Mouse (Mus musculus): ENCODE measurements at regions not wholly inside any gene's neighbourhood (a gene's known extent, or its start where the extent isn't known, plus 50 kb on each side); places are given as distances from the start of the nearest gene placed in this dataset.

DNA sequence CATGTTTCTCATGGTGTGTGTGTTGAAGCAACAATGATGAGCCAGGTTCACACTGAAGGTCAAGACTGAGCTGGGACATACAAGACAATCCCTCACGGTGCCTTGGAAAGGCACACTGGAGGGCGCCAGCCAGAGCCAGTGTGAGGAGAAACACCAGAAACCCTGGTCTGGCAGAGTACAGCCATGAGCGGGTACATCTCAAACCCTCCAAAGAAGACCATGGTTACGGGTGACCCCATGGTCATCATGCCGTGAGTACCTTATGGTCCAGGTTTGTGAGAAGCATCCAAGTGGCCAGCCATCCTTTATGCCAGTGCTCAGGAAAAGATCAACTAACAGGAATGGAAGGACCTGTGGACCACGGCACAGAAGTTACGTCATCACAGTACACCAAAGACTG is 136.7 kb downstream of the Dll1 start:
- Histone ChIP-seq H3K27ac (ENCODE audit: low read length) (no peak overlapping the region), H3K4me1 (ENCODE audit: control insufficient read depth, low read depth, low read length) (no peaks in the 10 kb centered on the region), H3K9me3 (replicated peaks; ENCODE audit: control insufficient read depth, low read length) (no peaks in the 10 kb centered on the region), H3K4me2 (ENCODE audit: low read depth, low read length) (no peak overlapping the region), H3K36me3 (ENCODE audit: control insufficient read depth, insufficient read depth) (no peaks in the 10 kb centered on the region), H3K9ac (ENCODE audit: low read depth, low read length) (no peak overlapping the region), H3K27me3 (ENCODE audit: control insufficient read depth, insufficient read depth, low read depth, low read length) (no peaks in the 10 kb centered on the region), H3K4me3 (ENCODE audit: low read depth, low read length) (no peak overlapping the region)
- ATAC-seq (ENCODE audit: low read depth) = no peak
- WGBS (ENCODE audit: insufficient replicate concordance) = 72% methylated on average over 7 of the region's 7 CpGs

DNA sequence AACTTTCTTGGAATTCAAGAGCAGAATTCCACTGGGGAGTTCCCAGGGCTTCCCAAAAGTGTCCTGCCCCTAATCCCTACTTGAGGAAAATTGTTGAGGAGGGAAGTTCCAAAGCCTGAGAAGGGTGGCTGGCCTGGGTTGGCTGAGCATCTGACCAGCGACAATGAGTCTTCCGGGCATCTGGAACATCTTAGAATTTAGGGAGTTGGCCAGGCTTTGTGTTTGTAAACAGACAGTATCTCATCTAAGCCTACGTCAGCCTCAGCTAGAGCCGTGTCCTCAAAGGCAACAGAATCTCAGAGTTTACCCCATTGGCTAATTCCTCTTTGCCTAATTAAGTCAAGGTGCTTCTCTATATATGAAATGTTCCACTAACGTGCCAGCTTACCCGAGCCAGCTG is 141.6 kb downstream of the Dll1 start:
- 58% methylated on average over 6 of the region's 6 CpGs for WGBS (ENCODE audit: insufficient replicate concordance)
- no peaks in the 10 kb centered on the region for H3K4me1 ChIP-seq (ENCODE audit: control insufficient read depth, low read depth, low read length)
- H3K9ac ChIP-seq (ENCODE audit: low read depth, low read length) = no peak overlapping the region
- H3K27ac ChIP-seq (ENCODE audit: low read length) = no peak overlapping the region
- H3K4me3 ChIP-seq (ENCODE audit: low read depth, low read length) = no peak overlapping the region
- no peaks in the 10 kb centered on the region for H3K9me3 ChIP-seq (replicated peaks; ENCODE audit: control insufficient read depth, low read length)
- no peak overlapping the region for H3K4me2 ChIP-seq (ENCODE audit: low read depth, low read length)
- ATAC-seq (ENCODE audit: low read depth) = no peak
- H3K36me3 ChIP-seq (ENCODE audit: control insufficient read depth, insufficient read depth) = no peaks in the 10 kb centered on the region
- H3K27me3 ChIP-seq (ENCODE audit: control insufficient read depth, insufficient read depth, low read depth, low read length) = no peaks in the 10 kb centered on the region

DNA sequence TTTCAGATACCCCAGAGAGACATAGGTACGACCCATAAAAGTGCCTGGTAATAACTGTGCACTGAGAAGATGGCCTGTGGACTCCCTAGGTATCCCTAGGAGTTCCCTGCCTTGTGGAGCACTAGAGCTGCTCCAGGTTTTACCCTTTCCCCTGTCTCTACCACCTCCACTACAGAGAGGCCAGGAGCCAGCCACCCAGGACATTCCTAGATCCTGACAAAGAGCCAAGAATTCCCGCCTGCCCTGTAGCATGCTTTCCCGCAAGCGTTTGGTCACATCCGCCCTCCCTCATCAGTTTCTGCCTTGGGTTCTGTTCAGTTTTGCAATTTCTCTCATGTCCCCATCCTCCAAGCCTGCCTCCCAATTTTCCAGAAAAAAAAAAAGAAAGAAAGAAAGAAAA is 145.5 kb downstream of the Dll1 start:
- Histone ChIP-seq H3K4me3 (ENCODE audit: low read depth, low read length) (no peak overlapping the region), H3K4me1 (ENCODE audit: control insufficient read depth, low read depth, low read length) (no peaks in the 10 kb centered on the region), H3K9ac (ENCODE audit: low read depth, low read length) (no peak overlapping the region), H3K9me3 (replicated peaks; ENCODE audit: control insufficient read depth, low read length) (no peaks in the 10 kb centered on the region), H3K27ac (ENCODE audit: low read length) (no peak overlapping the region), H3K27me3 (ENCODE audit: control insufficient read depth, insufficient read depth, low read depth, low read length) (no peaks in the 10 kb centered on the region), H3K4me2 (ENCODE audit: low read depth, low read length) (no peak overlapping the region), H3K36me3 (ENCODE audit: control insufficient read depth, insufficient read depth) (no peaks in the 10 kb centered on the region)
- whole genome bisulfite sequencing (ENCODE audit: insufficient replicate concordance) = 54% methylated on average over 5 of the region's 5 CpGs
- ATAC-seq (ENCODE audit: low read depth) = no peak

DNA sequence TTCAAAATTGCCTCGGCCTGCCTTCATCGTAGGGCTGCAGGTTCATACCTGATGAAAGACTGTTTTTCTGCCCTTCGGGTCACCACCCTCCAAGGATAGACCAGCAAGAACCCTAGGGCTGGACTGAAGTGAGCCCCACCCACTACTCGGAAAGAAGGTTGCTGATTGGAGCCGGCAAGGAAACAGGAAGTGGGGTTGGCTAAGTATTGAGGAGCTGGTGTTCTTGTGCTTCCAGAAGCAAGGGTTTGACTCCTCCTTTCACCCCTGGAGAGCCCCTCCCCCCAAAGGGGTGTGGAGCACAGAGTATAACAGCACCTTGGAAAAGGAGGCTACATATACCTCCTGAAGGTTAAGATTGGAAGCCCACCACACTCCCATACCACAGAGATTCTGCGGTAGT is 147.5 kb downstream of the Dll1 start:
- no peaks in the 10 kb centered on the region for H3K27me3 ChIP-seq (ENCODE audit: control insufficient read depth, insufficient read depth, low read depth, low read length)
- H3K4me2 ChIP-seq (ENCODE audit: low read depth, low read length) = no peak overlapping the region
- H3K27ac ChIP-seq (ENCODE audit: low read length) = no peak overlapping the region
- H3K4me3 ChIP-seq (ENCODE audit: low read depth, low read length) = no peak overlapping the region
- no peak overlapping the region for H3K9ac ChIP-seq (ENCODE audit: low read depth, low read length)
- H3K36me3 ChIP-seq (ENCODE audit: control insufficient read depth, insufficient read depth) = no peaks in the 10 kb centered on the region
- no peaks in the 10 kb centered on the region for H3K9me3 ChIP-seq (replicated peaks; ENCODE audit: control insufficient read depth, low read length)
- H3K4me1 ChIP-seq (ENCODE audit: control insufficient read depth, low read depth, low read length) = no peaks in the 10 kb centered on the region
- no peak for ATAC-seq (ENCODE audit: low read depth)
- 60% methylated on average over 6 of the region's 6 CpGs for WGBS (ENCODE audit: insufficient replicate concordance)

DNA sequence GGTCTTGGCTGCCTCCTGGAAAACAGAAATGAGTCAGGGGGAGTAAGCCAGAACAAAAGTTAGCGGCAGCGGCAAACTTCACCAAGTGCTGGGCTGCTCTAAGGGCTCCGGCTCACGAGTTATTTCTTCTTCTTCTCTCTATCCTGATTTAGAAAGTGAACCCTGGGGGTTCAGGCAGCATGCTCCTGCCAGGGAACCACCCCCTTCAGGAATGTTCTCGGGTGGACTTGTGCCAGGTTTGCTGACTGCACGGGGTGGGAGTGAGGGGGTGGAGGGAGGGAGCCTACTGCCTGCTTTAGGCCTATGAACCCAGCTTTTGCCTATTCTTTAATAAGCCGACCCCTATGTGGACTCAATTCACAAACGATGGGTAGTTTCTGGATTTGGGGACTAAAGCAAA is 148.6 kb downstream of the Dll1 start:
- Histone ChIP-seq H3K27me3 (ENCODE audit: control insufficient read depth, insufficient read depth, low read depth, low read length) (no peaks in the 10 kb centered on the region), H3K4me1 (ENCODE audit: control insufficient read depth, low read depth, low read length) (no peaks in the 10 kb centered on the region), H3K36me3 (ENCODE audit: control insufficient read depth, insufficient read depth) (no peaks in the 10 kb centered on the region), H3K4me3 (ENCODE audit: low read depth, low read length) (no peak overlapping the region), H3K4me2 (ENCODE audit: low read depth, low read length) (no peak overlapping the region), H3K9ac (ENCODE audit: low read depth, low read length) (no peak overlapping the region), H3K9me3 (replicated peaks; ENCODE audit: control insufficient read depth, low read length) (no peaks in the 10 kb centered on the region), H3K27ac (ENCODE audit: low read length) (no peak overlapping the region)
- WGBS (ENCODE audit: insufficient replicate concordance) = 65% methylated on average over 8 of the region's 8 CpGs
- no peak for ATAC-seq (ENCODE audit: low read depth)

DNA sequence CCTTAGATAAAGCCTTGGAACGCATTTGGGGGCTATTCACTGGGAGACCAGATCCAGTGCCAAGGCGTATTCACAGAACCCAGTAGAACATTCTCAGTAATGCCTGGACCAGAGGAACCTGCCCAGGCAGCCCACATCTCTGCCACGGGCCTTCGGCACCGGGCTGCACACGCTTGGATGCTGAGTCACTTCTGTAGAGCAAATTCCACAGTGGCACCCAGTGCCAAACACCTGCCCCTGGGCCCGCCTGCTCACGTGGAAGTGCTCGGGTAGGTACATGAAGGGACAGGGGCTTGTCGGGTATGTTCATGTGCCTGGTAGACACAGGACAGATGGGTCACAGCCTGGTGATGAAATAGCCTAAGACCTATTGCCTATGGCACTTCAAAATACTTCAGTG is 152.8 kb downstream of the Dll1 start:
- no peak for ATAC-seq (ENCODE audit: low read depth)
- no peak overlapping the region for H3K27ac ChIP-seq (ENCODE audit: low read length)
- 70% methylated on average over 10 of the region's 10 CpGs for WGBS (ENCODE audit: insufficient replicate concordance)
- H3K4me2 ChIP-seq (ENCODE audit: low read depth, low read length) = no peak overlapping the region
- H3K4me1 ChIP-seq (ENCODE audit: control insufficient read depth, low read depth, low read length) = no peaks in the 10 kb centered on the region
- no peaks in the 10 kb centered on the region for H3K27me3 ChIP-seq (ENCODE audit: control insufficient read depth, insufficient read depth, low read depth, low read length)
- H3K9ac ChIP-seq (ENCODE audit: low read depth, low read length) = no peak overlapping the region
- H3K9me3 ChIP-seq (replicated peaks; ENCODE audit: control insufficient read depth, low read length) = no peaks in the 10 kb centered on the region
- no peaks in the 10 kb centered on the region for H3K36me3 ChIP-seq (ENCODE audit: control insufficient read depth, insufficient read depth)
- H3K4me3 ChIP-seq (ENCODE audit: low read depth, low read length) = no peak overlapping the region

DNA sequence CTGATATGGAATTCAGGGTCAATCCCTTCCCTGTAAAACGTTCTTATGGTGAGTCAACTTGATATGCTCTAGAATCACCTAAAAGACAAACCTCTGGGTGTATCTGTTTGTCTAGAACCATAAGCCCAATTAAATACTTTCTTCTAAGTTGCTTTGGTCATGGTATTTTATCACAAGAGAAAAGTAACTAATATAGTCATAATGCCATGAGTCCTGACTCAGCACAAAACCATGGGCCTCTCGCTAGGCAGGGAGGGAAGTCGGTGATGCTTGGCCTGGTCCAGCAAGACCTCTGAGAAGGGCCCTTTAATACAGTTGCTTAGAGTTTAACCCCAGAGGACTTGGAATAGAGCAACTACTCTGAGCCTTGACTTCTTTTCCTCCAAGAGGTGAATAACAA is 153.7 kb downstream of the Dll1 start:
- Histone ChIP-seq H3K4me3 (ENCODE audit: low read depth, low read length) (no peak overlapping the region), H3K9me3 (replicated peaks; ENCODE audit: control insufficient read depth, low read length) (no peaks in the 10 kb centered on the region), H3K4me1 (ENCODE audit: control insufficient read depth, low read depth, low read length) (no peaks in the 10 kb centered on the region), H3K4me2 (ENCODE audit: low read depth, low read length) (no peak overlapping the region), H3K27me3 (ENCODE audit: control insufficient read depth, insufficient read depth, low read depth, low read length) (no peaks in the 10 kb centered on the region), H3K9ac (ENCODE audit: low read depth, low read length) (no peak overlapping the region), H3K27ac (ENCODE audit: low read length) (no peak overlapping the region), H3K36me3 (ENCODE audit: control insufficient read depth, insufficient read depth) (no peaks in the 10 kb centered on the region)
- 48% methylated on average over 3 of the region's 3 CpGs for WGBS (ENCODE audit: insufficient replicate concordance)
- ATAC-seq (ENCODE audit: low read depth) = no peak

DNA sequence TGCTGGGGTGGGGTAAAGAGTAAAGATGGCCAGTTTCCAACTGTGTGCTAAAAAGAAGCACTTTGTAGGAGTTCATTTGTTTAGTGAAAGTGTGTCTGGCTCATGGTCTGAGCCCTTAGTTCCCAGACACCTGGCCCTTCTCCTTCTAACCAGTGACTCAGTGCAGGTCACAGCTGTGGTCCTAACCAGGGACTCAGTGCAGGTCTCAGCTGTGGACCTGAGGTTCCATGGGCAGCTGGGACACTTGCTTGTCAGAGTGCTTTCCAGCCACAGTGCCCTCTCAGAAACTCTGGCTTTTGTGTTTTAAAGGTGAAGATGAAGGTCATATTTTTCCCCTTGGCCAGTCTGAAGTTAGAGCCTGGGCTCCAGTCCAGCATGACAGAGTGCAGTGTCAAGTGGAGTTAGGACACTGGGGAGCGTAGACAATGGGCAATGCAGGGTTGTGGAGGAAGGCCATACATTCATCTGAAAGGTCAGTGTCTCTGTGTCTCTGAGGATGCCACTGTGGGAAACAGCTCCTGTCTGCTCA is 162.5 kb downstream of the Dll1 start:
- Histone ChIP-seq H3K36me3 (ENCODE audit: control insufficient read depth, insufficient read depth) (no peaks in the 10 kb centered on the region), H3K9ac (ENCODE audit: low read depth, low read length) (no peak overlapping the region), H3K27ac (ENCODE audit: low read length) (no peak overlapping the region), H3K4me1 (ENCODE audit: control insufficient read depth, low read depth, low read length) (no peaks in the 10 kb centered on the region), H3K27me3 (ENCODE audit: control insufficient read depth, insufficient read depth, low read depth, low read length) (no peaks in the 10 kb centered on the region), H3K4me2 (ENCODE audit: low read depth, low read length) (no peak overlapping the region), H3K9me3 (replicated peaks; ENCODE audit: control insufficient read depth, low read length) (no peaks in the 10 kb centered on the region), H3K4me3 (ENCODE audit: low read depth, low read length) (no peak overlapping the region)
- WGBS (ENCODE audit: insufficient replicate concordance) = 69% methylated on average over 1 of the region's 1 CpGs
- ATAC-seq (ENCODE audit: low read depth) = no peak

DNA sequence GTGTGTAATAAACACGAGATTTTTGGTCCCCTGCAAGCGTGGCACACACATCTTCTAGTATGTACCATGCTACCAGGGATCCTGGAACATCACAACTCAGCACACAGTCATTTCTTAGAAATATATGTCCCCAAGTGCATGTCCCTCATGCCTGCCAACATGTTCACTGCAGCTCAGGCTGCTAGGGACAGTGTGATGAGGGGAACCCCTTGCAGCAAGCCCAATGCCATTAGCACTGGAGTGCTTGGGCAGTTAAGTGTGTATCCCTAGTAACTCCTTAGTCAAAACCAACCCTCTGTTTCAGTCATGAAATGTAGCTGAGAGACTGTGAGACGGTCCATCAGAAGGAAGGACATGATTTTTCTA is 167.5 kb upstream of the Gm3448 start:
- Histone ChIP-seq H3K4me1 (ENCODE audit: control insufficient read depth, low read depth, low read length) (no peaks in the 10 kb centered on the region; the same call in 1 of the 2 replicates), H3K4me2 (ENCODE audit: low read depth, low read length) (no peak overlapping the region), H3K9me3 (replicated peaks; ENCODE audit: control insufficient read depth, low read length) (no peaks in the 10 kb centered on the region), H3K27me3 (ENCODE audit: control insufficient read depth, insufficient read depth, low read depth, low read length) (no peaks in the 10 kb centered on the region), H3K27ac (ENCODE audit: low read length) (no peak overlapping the region), H3K9ac (ENCODE audit: low read depth, low read length) (no peak overlapping the region), H3K4me3 (ENCODE audit: low read depth, low read length) (no peak overlapping the region), H3K36me3 (ENCODE audit: control insufficient read depth, insufficient read depth) (no peaks in the 10 kb centered on the region)
- WGBS (ENCODE audit: insufficient replicate concordance) = 43% methylated on average over 3 of the region's 3 CpGs
- no peak for ATAC-seq (ENCODE audit: low read depth)
